Mouse (Mus musculus): ENCODE data around the gene Chka. TPM values are rescaled to one million over a fixed set of nuclear protein-coding genes. Genes with fewer than 3 reads are reported as not detected.
A peak's percentile ranks its signal among the peaks of the same experiment; 100 is the strongest.

The Chka gene
- total and polyA plus RNA-seq, 3 experiments: 9.5 to 12.5 (median 10.7) TPM

DNA sequence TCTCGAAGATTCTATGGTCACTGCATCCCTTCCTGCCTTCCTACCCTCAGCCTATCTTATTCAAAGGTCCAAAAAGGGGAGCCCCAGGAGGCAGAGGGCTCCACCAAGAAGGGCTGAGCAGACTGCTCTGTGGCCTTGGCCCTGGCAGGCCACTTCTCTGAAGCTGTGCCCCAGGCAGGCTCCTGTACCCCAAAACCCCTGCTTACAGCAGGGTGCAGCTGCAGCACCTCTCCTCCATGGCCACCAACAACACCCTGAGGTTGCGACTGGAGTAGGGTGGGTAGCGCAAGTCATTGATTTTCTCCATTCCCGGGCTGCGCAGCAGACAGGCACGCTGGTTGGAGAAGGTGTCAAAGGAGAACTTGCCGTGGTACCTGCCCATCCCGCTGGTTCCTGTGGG, 62.1 kb downstream of the Chka start:
- Histone ChIP-seq H3K4me3 (peak overlapping the region; percentile 91), H3K36me3 (ENCODE audit: control insufficient read depth, insufficient read depth, low read length) (no peaks in the 10 kb centered on the region), H3K27ac (peak overlapping the region; percentile 83; the same call in 1 of the 2 replicates), H3K4me1 (ENCODE audit: control insufficient read depth, insufficient read depth, low read length) (peaks cover 8% of the 10 kb centered on the region), H3K79me2 (replicated peaks; ENCODE audit: control insufficient read depth, insufficient read depth, low read length) (no peaks in the 10 kb centered on the region), H3K27me3 (ENCODE audit: control insufficient read depth, insufficient read depth, low read length) (no peaks in the 10 kb centered on the region), H3K9ac (ENCODE audit: low read depth, low read length) (no peak overlapping the region)
- DNase-seq: no peak
- no peak for TF ChIP-seq EP300 (IDR thresholded peaks at IDR 0.05; ENCODE audit: insufficient read depth, low read depth, low read length)
- TF ChIP-seq CTCF (IDR thresholded peaks at IDR 0.05): no peak
- no peak for TF ChIP-seq POLR2A (IDR thresholded peaks at IDR 0.05; ENCODE audit: insufficient read depth, low read depth, low read length)
- intact Hi-C loops (cut with DNase I): loop anchor here (2.0 kb wide), 1 partner anchor 145 kb away; no protein-coding TSS in a partner anchor
- 84% methylated on average over 8 of the region's 8 CpGs for WGBS

DNA sequence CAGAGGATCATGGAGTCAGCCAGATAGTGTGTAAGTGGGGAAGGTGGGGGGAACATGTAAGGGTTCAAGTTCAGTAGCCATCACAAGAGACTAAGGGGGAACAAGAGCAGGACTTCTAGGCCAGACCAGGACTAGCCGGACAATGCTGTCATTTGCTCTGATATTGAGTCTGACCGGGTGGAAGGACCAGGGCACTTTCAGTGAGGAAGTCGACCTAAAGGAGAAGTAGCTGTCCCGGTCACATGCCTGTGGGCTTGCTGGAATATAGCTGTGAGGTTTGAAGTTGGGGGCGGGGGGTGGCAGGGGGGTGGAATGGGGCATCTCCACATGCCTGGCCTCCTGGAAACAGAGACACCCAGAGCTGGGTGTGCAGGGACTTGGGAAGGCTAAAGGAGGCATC, 63.0 kb downstream of the Chka start:
- 85% methylated on average over 5 of the region's 5 CpGs for WGBS
- H3K27ac ChIP-seq: no peak overlapping the region
- no peak overlapping the region for H3K4me3 ChIP-seq
- H3K9ac ChIP-seq (ENCODE audit: low read depth, low read length): no peak overlapping the region
- intact Hi-C loops (cut with DNase I): no loop called here
- H3K4me1 ChIP-seq (ENCODE audit: control insufficient read depth, insufficient read depth, low read length): peaks cover 8% of the 10 kb centered on the region
- no peaks in the 10 kb centered on the region for H3K79me2 ChIP-seq (replicated peaks; ENCODE audit: control insufficient read depth, insufficient read depth, low read length)
- 0 out of 2 replicates have a peak, but pooled peaks have one; percentile 27 for TF ChIP-seq POLR2A (IDR thresholded peaks at IDR 0.05; ENCODE audit: insufficient read depth, low read depth, low read length)
- no peak for TF ChIP-seq CTCF (IDR thresholded peaks at IDR 0.05)
- no peak for TF ChIP-seq EP300 (IDR thresholded peaks at IDR 0.05; ENCODE audit: insufficient read depth, low read depth, low read length)
- DNase-seq: no peak
- no peaks in the 10 kb centered on the region for H3K36me3 ChIP-seq (ENCODE audit: control insufficient read depth, insufficient read depth, low read length)
- H3K27me3 ChIP-seq (ENCODE audit: control insufficient read depth, insufficient read depth, low read length): no peaks in the 10 kb centered on the region

DNA sequence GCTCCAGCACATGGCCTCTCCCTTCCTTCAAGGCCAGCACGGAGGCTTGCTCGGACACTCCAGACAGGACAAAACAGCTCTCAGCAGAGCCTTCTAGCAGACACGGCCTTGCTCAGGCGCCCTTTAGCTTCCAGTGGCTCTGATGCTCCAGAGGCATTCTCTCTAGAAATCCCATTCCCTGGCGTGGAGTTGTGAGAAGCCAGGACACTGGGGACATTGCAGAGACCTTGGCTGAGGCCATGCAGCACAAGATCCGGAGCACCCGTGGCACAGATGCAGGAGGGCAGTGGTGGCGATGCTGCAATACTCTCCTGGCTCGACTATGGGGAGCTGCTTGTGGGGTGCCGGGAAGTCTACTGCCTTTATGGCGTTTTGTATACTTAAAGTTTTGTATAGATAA, 65.2 kb downstream of the Chka start:
- H3K9ac ChIP-seq (ENCODE audit: low read depth, low read length): no peak overlapping the region

DNA sequence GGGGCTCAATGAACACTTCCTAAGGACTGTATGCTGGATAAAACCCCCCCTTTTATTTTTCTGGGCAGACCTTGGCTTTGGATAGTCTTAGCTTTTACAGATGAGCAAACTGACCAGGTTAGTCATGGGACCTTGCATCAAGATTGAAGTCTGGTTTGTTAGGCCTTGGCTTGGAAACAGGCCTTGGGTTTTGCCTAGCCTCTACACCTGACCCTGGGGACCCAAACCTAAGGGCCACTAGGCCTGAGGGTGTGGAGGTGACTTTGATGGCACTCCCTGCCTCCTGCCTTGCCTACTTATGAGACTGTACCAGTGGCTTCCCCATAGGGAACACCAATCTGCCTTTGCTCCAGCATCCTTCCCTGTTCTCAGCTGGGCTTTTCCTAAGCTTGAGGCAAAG, 68.4 kb downstream of the Chka start:
- H3K27ac ChIP-seq: no peak overlapping the region
- no peak for TF ChIP-seq POLR2A (IDR thresholded peaks at IDR 0.05; ENCODE audit: insufficient read depth, low read depth, low read length)
- TF ChIP-seq EP300 (IDR thresholded peaks at IDR 0.05; ENCODE audit: insufficient read depth, low read depth, low read length): no peak
- H3K79me2 ChIP-seq (replicated peaks; ENCODE audit: control insufficient read depth, insufficient read depth, low read length): no peaks in the 10 kb centered on the region
- H3K36me3 ChIP-seq (ENCODE audit: control insufficient read depth, insufficient read depth, low read length): no peaks in the 10 kb centered on the region
- no peaks in the 10 kb centered on the region for H3K27me3 ChIP-seq (ENCODE audit: control insufficient read depth, insufficient read depth, low read length)
- peaks cover 14% of the 10 kb centered on the region for H3K4me1 ChIP-seq (ENCODE audit: control insufficient read depth, insufficient read depth, low read length)
- no peak for DNase-seq
- H3K9ac ChIP-seq (ENCODE audit: low read depth, low read length): no peak overlapping the region
- H3K4me3 ChIP-seq: no peak overlapping the region
- intact Hi-C loops (cut with DNase I): no loop called here

More for the DNA sequence above, 65.2 kb downstream of the Chka start:
- Histone ChIP-seq H3K4me3 (no peak overlapping the region), H3K4me1 (ENCODE audit: control insufficient read depth, insufficient read depth, low read length) (peaks cover 6% of the 10 kb centered on the region), H3K27me3 (ENCODE audit: control insufficient read depth, insufficient read depth, low read length) (no peaks in the 10 kb centered on the region), H3K79me2 (replicated peaks; ENCODE audit: control insufficient read depth, insufficient read depth, low read length) (no peaks in the 10 kb centered on the region), H3K27ac (no peak overlapping the region), H3K36me3 (ENCODE audit: control insufficient read depth, insufficient read depth, low read length) (no peaks in the 10 kb centered on the region)
- 65% methylated on average over 11 of the region's 11 CpGs for WGBS
- intact Hi-C loops (cut with DNase I): no loop called here
- DNase-seq: no peak
- TF ChIP-seq EP300 (IDR thresholded peaks at IDR 0.05; ENCODE audit: insufficient read depth, low read depth, low read length) (no peak), CTCF (IDR thresholded peaks at IDR 0.05) (no peak), POLR2A (IDR thresholded peaks at IDR 0.05; ENCODE audit: insufficient read depth, low read depth, low read length) (no peak)

DNA sequence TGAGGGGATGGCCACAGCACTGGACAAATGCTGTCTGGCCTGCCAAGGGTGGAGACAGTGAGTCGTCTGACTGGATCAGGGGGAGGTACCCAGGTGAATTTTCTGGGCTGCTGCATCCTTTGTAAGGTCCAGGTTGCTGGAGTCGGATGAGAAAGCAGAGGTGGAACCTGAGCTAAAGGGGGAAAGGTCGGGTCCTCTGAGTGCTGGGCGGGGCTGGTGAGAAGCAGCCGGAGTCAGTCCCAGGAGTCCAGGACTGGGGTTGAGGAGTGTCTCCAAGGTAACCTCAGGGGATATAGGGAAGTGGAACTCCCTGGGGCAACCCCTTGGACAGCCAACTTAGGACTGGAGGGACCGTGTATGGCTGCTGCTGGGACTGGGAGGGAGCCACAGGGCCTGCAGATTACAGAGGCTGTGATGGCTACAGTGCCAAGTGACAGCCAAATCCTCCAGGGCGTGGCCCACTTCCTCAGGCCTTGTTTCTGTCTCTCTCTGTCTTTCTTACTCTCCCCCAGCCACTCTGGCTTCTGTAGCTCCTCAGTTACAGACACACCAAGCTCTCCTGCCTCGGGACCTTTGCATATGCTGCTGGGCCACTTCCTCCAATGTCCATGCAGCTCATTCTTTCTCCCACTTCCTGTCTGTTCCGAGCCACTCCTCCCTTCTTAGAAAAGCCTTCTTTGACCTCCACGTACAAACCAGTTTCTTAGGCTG, 71.2 kb downstream of the Chka start:
- Histone ChIP-seq H3K27ac (peak overlapping the region; percentile 70; the same call in 1 of the 2 replicates), H3K4me3 (no peak overlapping the region), H3K9ac (ENCODE audit: low read depth, low read length) (no peak overlapping the region), H3K4me1 (ENCODE audit: control insufficient read depth, insufficient read depth, low read length) (peaks cover 19% of the 10 kb centered on the region), H3K36me3 (ENCODE audit: control insufficient read depth, insufficient read depth, low read length) (no peaks in the 10 kb centered on the region), H3K79me2 (replicated peaks; ENCODE audit: control insufficient read depth, insufficient read depth, low read length) (no peaks in the 10 kb centered on the region), H3K27me3 (ENCODE audit: control insufficient read depth, insufficient read depth, low read length) (no peaks in the 10 kb centered on the region)
- intact Hi-C loops (cut with DNase I): no loop called here
- no peak for TF ChIP-seq POLR2A (IDR thresholded peaks at IDR 0.05; ENCODE audit: insufficient read depth, low read depth, low read length)
- no peak for TF ChIP-seq CTCF (IDR thresholded peaks at IDR 0.05)
- TF ChIP-seq EP300 (IDR thresholded peaks at IDR 0.05; ENCODE audit: insufficient read depth, low read depth, low read length): no peak
- DNase-seq: peak in 1 of 2 experiments; percentile 45
- 47% methylated on average over 10 of the region's 10 CpGs for WGBS

DNA sequence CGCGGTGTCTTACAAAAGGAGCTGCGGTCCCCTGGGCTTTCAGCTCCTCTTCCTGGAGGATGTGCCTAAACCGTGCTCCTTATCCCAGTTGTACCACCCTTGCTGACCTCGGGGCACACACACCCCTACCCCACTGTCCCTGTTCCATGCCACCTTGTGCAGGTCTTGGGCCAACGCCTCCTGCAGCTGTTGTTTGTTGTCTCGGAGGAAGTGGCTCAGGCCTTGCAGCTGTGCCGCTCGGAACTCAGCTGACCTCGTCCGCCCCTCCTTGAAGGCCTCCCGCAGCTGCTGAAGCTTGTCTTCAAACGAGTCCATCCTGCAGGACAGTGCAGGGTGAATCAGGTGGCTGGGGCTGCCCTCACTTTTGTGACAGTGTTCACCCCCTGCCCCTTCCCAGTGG, 72.0 kb downstream of the Chka start:
- no peak overlapping the region for H3K9ac ChIP-seq (ENCODE audit: low read depth, low read length)
- no peak overlapping the region for H3K4me3 ChIP-seq
- intact Hi-C loops (cut with DNase I): no loop called here
- 37% methylated on average over 13 of the region's 13 CpGs for WGBS
- DNase-seq: peak; percentile 67 to 77
- H3K27ac ChIP-seq: peak overlapping the region; percentile 70
- TF ChIP-seq POLR2A (IDR thresholded peaks at IDR 0.05; ENCODE audit: insufficient read depth, low read depth, low read length) (no peak), EP300 (IDR thresholded peaks at IDR 0.05; ENCODE audit: insufficient read depth, low read depth, low read length) (peak; percentile 70; the same call in 1 of the 2 replicates), CTCF (IDR thresholded peaks at IDR 0.05) (no peak)
- no peaks in the 10 kb centered on the region for H3K27me3 ChIP-seq (ENCODE audit: control insufficient read depth, insufficient read depth, low read length)
- H3K36me3 ChIP-seq (ENCODE audit: control insufficient read depth, insufficient read depth, low read length): no peaks in the 10 kb centered on the region
- no peaks in the 10 kb centered on the region for H3K79me2 ChIP-seq (replicated peaks; ENCODE audit: control insufficient read depth, insufficient read depth, low read length)
- peaks cover 19% of the 10 kb centered on the region for H3K4me1 ChIP-seq (ENCODE audit: control insufficient read depth, insufficient read depth, low read length)
